Mouse (Mus musculus) CD8-positive naive resting alpha-beta T cell, adult 57 days (primary cell): ENCODE results near the gene Apob. TPM values are rescaled to one million over a fixed set of nuclear protein-coding genes. Genes with fewer than 3 reads are reported as not detected.

Experiments
- total RNA-seq: library from RNA; stranded (reverse); gene quantifications from one replicate; pipeline ENCODE4 v1.2.4, GENCODE M21; 2023

The Apob gene
- total RNA-seq = not detected

DNA sequence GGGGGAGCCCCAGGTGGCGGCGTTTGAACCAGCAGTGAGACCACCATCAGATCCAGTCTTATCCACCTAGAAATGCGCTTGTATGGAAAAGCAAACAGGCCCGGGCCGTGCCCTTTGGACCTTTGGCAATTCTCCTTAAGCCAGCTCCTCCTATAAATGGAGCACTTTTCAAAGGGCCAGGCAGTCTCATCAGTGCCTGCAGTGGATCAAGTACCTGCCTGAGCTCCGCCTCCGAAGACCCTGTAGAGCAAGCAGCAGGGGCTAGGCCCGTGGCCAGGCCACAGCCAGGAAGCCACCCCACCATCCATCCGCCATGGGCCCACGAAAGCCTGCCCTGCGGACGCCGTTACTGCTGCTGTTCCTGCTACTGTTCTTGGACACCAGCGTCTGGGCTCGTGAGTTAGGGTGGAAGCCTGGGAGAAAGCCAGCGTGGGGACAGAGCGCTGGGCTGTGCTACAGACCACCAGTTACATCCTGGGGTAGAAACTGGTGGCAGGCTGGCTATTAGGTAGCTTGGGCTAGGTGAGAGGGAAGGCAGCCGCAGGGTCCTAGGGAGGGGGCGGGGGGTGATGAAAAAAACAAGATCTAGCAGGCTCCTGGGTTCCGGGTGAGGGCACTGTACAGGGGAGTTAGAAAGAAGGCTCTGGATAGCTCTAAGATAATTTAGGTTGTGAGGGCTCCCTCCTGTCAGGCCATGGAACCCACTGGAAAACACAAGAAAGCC lies at the start of gene Apob:
Gene Apob, plus strand, starts transcription at position 183 of the 724 bp plus-strand sequence.

Other genes with a start within 250 kb of the Apob start
- gene Ldah, start 230.5 kb downstream of the Apob start, total RNA-seq = 29.5 TPM